Mouse (Mus musculus): Measurements from ENCODE around the gene Cd81.

Gene Cd81

GRCm38 (mm10) chr7:143052626-143053007 is at the start of gene Cd81:
TSS of gene Cd81 (plus strand) at chr7:143052739.
- DNase-seq, result peak; percentile 92

- DNase-seq, result no peak
These were observed 47.7 kb upstream of the Cd81 start, which contains the start of gene Tspan32 for GRCm38 (mm10) chr7:143004727-143005343. TSS of gene Tspan32 (plus strand) at chr7:143005046.

- no peak for DNase-seq
These were observed 47.0 kb upstream of the Cd81 start for GRCm38 (mm10) chr7:143005344-143006096.

GRCm38 (mm10) chr7:143006097-143006755 is 46.3 kb upstream of the Cd81 start:
- DNase-seq, result no peak

- DNase-seq, result no peak
These were observed 45.6 kb upstream of the Cd81 start for GRCm38 (mm10) chr7:143006756-143007598.

GRCm38 (mm10) chr7:143007599-143008369 is 44.8 kb upstream of the Cd81 start:
- DNase-seq, result peak; percentile 98 to 100

- DNase-seq, result no peak
These were observed 44.1 kb upstream of the Cd81 start for GRCm38 (mm10) chr7:143008370-143008926.

GRCm38 (mm10) chr7:143008996-143009665 is 43.4 kb upstream of the Cd81 start:
- DNase-seq, result no peak

GRCm38 (mm10) chr7:143009996-143010395 is 42.5 kb upstream of the Cd81 start:
- DNase-seq, result no peak

- no peak for DNase-seq
These were observed 41.3 kb upstream of the Cd81 start for GRCm38 (mm10) chr7:143011226-143011625.

GRCm38 (mm10) chr7:143012230-143012875 is 40.2 kb upstream of the Cd81 start:
- DNase-seq, result peak; percentile 57 to 62

GRCm38 (mm10) chr7:143013420-143014178 is 38.9 kb upstream of the Cd81 start:
- peak; percentile 84 to 88 for DNase-seq

GRCm38 (mm10) chr7:143014862-143015659 is 37.5 kb upstream of the Cd81 start:
- DNase-seq, result peak; percentile 78 to 83

GRCm38 (mm10) chr7:143015755-143016423 is 36.6 kb upstream of the Cd81 start:
- DNase-seq, result peak; percentile 53 to 65

- DNase-seq, result no peak
These were observed 36.0 kb upstream of the Cd81 start for GRCm38 (mm10) chr7:143016424-143017142.

- no peak for DNase-seq
These were observed 35.4 kb upstream of the Cd81 start for GRCm38 (mm10) chr7:143017181-143017580.

GRCm38 (mm10) chr7:143020040-143020439 is 32.5 kb upstream of the Cd81 start:
- DNase-seq, result no peak

GRCm38 (mm10) chr7:143020764-143021163 is 31.8 kb upstream of the Cd81 start:
- DNase-seq, result no peak

Measured in cerebellum, postnatal 10 days (tissue).